Mouse (Mus musculus) gastrocnemius, adult 8-10 months (tissue): ENCODE measurements around the gene Nek5. TPM values are rescaled to one million over a fixed set of nuclear protein-coding genes. Genes with fewer than 3 reads are reported as not detected.
A peak's percentile ranks its signal among the peaks of the same experiment; 100 is the strongest.

Experiments
- DNase-seq, 2 experiments: peaks; one replicate each; pipeline ENCODE4 v3.0.0; 2022; ENCODE audit warnings: low spot score in 2 of 2
- total RNA-seq, 4 experiments: library from RNA; stranded (reverse); gene quantifications; 2 replicates each; pipeline ENCODE4 v1.2.4; 2022

Nek5 gene
- total RNA-seq, 4 experiments from 2014 or later, result 0.65 to 0.86 (median 0.70) TPM

DNA sequence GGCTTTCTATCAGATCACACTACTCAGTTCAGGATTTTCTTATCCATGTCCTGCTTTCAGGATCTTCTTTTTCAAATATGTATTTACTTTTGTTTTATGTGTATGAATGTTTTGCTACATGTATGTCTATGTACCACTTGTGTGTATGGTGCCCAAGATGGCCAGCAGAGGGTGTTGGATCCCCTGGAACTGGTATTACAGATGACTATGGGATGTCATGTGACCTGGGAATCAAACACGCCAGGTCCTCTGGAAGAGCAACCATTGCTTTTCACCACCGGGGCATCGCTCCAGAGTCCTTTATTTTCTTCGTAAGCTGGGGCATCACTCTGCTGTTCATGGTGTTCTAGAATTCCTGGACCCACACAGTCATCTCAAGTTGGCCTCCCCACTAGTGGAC is 35.6 kb downstream of the Nek5 start:
- no peak for DNase-seq

DNA sequence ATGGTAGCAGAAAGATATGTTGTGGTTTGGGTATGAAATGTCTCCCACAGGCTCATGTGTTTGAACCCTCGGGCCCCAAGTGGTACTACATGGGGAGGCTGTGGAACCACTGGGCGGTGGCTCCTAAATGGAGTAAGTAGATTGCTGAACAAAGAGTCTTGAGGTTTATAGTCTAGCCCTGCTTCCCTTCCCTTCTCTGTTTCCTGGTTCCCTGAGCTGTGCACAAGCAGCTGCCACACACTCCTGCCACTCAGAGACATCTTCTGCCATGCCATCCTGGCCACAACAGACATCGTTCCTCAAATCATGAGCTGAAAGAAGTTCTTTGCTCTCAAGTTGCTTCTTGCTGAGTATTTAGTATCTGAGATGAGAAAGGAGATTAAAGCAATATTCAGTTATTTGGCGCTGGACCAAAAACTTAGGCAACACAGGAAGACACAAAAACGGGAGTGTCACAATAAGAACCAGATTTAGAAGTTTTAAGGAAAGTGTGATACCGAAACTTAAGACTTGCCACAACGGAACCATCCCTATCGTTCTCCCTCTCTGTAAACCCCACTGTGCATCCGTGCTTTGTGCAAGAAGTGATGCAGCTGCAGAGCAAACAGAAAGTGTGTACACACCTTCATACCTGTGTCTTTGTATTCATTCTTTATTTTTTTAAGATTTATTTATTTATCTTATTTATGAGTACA is 45.4 kb downstream of the Nek5 start:
- no peak for DNase-seq

DNA sequence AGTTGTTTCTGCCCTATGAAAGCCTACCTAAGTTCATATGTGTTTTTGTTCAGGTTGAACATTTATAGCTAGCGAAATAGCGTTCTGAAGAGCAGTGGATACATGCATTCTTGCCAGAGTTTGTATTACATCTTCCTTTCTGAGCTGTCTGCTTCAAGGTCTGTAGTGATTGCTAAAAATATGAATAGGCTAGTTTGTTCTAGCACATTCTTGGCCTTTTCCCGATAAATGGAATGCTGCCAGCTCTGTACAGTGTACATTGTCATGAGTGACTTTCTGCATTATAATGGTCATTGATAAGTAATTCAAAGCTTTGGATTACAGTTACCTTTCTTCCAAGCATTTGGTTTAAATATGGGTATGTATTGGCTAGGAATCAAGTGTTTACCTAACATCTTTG is 63.7 kb downstream of the Nek5 start:
- no peak for DNase-seq

DNA sequence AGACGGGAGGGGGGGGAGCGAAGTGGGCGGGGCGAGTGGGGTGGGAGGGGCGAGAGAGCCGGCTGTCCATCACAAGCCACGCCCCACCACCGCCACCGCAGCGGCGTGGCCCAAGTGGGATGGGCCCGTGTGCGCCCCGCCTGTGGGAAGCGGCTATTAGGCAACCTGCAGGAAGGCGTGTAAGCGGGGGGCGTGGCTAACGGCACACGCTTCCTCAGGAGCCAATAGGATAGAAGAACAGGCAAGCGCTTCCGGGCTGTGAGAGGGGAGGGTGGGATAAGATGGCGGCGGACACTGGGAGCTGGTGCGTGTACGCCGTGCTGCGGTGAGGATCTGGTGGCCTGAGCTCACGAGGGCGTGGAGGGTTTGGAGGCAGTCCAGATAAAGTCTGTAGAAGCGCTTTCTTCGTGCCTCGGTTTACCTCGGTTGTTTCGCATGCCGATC is 64.4 kb downstream of the Nek5 start, which contains the start of gene Alg11:
Gene Alg11 (plus strand): TSS at position 276 of the 444 bp plus-strand sequence.
- peak; percentile 91 to 96 for DNase-seq

DNA sequence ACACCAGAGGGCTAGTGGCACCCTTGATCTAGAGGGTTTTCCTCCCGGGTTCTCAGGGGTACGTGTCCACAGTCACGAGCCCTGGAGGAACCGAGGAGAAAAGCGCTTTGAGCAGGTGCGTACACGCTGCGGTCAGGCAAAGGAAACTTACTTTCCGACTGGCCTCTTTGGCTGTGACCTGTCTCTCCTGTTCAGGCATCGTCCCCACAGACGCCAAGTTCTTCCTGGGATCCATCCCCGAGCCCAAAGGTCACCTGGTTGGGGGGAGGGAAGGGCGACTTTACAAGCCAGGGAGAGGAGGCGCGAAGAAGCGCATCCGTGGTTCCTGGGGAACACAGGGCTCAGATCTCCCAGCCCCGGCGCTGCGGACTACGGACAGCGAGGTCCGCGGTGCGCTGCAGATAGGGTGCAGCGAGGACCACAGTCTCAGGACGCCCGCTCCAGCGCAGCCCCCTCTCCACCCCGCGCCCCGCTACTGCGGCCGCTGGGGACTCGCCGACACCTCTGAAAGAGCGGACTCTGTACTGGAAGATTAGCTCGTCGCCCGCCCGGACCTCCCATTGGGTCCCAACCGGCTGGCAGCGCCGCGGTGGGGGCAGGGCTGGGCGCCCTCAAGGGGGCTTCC is 64.9 kb downstream of the Nek5 start, which contains the start of gene Atp7b:
Gene Atp7b (minus strand): TSS at position 485 of the 625 bp plus-strand sequence.
- peak in 1 of 2 experiments; percentile 6 for DNase-seq

DNA sequence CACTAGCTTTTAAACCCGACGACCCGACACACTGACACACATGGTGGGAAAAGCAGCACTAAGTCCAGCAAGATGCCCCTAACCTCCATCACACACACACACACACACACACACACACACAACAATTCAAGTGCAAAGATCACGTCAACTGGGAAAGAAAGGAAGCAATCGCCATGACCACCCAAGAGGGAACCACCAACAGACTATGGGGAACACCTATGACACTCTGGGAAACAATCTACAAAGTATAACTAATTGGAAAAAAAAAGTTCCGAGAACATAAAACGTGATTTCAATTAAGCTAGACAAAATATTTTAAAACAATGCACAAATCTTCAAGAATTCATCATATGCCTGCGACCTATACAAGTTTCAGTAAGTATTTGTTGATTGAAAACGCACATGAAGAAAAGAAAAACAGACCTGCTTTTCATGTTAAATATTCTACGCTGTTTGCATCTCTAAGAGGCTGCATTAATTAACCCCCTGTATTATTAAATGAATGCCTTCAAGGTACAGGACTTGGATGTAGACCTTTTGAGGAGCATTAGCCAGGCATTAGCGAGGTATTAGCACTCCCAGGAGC is 65.6 kb downstream of the Nek5 start:
- no peak for DNase-seq

DNA sequence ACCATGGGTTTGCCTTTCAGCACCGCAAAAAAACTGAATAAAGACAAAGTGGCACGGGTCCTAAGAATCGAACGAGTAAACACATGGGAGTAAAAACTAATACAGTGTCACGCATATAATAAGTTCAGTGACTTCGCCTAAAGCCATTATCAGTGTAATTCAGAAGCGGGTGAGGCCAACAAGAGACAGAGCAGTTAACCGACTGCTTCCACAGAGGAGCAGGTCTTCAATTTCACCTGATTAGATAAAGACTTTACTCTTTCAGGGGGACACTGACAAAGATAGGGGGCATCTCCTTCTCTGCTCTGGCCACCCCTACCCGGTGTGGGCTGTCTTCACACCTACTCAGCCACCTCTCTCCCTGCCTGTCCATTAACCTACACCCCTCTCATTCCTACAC is 66.5 kb downstream of the Nek5 start:
- no peak for DNase-seq

DNA sequence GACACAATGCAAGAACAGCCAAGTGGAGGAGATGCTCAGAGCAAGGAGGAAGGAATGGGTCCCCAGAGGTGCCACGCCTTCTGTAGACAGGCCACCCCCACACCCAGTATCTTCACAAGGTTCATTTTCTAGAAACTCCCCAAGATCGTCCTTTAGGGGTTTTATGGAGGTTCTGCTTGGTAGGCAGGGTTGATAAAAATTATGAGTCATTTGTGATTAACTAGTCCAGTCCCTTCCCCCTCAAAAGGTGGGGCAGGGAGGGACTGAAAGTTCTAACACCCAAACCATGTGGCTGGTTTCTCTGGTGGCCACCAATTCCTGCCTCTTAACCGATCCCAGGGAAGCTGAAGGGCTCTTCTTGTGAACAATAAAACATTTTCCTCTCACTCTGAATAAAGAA is 68.0 kb downstream of the Nek5 start:
- DNase-seq, result no peak

DNA sequence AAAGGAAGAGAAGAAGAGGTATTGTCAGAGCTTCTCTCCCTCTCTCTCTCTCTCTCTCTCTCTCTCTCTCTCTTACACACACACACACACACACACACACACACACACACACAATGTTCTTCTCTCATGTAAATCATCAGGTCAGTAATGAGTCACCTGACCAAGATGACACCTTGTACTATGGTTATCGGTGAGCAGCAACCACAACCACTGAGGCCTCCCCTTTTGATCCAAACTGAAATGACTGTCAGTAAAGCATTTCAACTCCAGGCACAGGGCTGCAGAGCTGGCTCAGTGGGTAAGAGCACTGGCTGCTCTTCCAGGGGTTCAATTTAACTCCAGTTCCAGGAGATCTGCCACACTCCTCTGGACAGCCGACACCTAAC is 69.4 kb downstream of the Nek5 start:
- no peak for DNase-seq

DNA sequence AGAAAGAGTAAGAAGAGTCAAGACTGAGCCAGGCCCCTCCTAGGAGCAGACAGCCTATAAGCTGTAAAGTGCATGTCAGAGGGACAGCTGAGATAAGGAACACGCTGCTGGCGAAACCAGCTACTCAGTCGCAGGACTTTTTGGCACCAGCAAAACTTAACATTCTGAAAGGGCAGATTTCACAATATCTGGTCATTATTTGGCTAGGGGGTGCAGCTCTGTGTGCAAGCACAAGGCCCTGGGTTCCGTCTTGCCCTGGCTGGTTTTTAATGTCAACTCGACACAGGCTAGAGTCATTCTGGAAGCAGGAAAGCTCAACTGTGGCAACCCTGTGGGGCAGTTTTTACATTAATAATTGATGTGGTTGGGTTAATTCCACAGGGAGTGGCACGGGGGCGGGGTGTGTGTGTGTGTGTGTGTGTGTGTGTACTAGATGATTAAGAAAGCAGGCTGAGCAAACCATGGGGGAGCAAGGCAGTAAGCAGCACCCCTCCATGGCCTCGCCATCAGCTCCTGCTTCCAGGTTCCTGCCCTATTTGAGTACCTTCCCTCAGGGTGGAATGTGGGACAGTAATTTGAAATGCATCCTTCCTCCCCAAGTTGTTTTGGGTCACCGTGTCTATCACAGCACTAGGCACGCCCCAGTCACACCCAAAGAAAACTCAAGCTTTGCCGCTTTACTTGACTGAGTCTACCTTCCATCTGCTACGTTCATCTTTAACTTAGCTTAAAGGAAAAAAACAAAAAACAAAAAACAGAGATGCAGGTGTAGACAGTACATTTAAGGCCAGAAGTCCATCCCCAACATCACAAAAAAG is 70.0 kb downstream of the Nek5 start:
- DNase-seq, result no peak

DNA sequence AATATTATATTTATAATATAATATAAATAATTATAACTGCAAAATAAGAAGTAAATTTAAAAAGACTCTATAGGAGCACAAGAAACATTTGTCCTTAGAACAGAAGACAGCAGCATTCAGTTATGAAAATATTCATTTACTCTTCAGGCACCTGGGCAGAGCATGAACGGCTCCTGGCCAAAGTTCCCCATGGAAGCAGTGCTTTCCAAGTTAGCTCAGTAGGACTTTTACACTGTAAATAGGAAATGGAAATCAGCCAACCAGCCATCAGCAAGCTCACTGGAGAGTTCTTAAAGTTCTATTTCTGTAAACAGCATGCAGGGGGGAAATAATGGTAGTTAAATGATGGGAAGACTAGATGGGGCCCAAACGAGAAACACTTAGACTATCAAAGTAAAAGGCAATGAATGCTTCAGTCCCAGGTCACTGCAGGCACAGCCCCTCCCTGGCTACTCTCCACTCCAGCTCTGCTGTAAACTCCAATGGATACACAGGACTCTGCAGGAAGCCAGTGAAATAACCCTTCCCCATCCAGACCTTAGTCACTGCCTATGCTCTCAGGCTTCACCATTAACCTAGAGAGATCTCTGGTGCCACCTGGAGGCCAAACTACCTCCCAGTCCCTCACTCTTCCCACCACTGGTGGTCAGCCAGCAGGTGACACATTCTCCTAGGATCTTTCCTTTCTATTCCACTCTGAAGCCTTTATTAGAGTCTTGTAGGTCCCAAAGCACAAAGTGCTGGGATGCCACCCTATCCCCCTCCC is 77.0 kb downstream of the Nek5 start:
- DNase-seq, result no peak

DNA sequence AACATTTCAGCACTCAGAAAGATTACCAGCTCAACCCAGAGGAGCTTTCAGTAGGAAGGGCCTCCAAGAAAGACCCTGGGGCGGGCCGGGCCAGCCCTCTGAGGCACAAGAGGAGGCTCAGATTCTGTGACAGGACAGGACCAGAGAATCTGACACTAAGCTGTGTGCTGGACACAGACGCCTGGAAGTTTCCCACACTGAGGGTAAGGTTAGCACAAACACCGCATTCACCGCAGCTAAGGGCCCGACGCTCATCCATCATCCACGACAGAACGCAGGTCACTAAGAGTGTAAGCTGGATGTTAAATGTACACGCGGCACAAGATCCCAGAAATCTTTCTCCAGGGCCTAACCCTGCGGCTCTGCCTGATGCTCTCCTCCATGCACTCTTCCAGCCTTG is 81.1 kb downstream of the Nek5 start:
- no peak for DNase-seq

DNA sequence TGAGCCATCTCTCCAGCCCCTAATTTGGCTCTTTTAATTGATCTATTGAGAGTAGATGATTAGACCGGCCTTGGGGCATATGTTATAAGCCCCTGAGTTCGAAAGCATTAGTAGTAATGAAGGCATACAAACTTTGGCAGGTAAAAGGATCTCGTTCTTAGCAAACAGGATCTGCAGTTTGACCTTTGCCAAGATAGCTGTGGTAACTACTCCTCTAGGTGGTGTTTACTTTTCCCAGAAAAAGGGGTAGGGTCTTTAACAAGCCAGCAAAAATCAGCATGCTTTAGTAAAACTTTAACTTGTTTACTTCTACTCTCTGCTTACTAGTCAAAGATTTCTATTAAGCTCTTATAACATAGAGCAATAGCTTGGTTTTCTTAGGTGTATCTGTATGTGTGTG is 82.3 kb downstream of the Nek5 start:
- no peak for DNase-seq

DNA sequence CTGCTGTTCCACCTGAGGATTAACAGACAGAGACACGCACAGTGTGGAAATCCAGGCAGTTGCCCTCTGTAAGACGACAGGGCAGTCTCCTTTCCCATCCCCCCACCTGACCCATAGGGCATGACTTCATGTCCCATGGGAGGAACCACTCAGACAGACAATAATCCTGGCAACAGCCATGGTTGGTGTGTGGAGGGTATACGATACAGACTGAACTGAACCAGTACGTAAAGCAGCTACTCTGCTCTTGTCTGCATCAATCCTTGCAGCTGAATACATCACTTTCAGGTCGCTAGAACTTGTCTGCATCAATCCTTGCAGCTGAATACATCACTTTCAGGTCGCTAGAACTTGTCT is 84.7 kb downstream of the Nek5 start:
- DNase-seq, result no peak

DNA sequence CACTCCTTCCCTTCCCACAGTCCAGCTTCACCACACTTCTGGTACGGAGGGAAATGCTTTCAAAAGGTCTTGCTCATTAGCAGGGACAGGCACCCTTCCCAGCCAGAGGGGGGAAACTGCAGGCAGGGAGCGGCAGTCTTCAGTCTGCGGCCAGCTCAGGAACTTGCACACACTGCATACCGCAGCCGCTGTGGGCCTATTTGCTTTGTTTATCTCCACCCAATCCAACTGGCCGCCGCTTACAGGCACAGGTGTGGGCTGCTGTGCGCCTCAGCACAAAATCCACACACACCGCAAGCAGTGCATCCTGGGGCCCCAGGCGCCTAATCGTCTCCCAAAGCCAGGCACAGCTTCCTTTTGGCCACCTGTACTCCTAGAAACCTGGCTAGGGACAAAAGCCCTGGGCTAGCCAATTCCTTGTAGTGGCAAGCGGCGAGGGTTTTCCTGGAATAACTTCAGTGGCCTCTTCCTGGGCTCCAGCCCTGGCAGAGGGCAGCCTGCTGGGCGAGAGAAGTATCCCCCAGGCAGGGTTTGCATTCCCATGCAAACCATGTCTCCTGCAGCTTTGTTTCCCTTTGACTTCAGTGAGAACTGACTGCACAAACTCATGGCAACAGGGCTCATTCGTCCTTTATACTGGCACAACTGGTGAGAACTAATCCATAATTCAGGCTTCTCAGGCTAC is 85.2 kb downstream of the Nek5 start:
- no peak for DNase-seq

DNA sequence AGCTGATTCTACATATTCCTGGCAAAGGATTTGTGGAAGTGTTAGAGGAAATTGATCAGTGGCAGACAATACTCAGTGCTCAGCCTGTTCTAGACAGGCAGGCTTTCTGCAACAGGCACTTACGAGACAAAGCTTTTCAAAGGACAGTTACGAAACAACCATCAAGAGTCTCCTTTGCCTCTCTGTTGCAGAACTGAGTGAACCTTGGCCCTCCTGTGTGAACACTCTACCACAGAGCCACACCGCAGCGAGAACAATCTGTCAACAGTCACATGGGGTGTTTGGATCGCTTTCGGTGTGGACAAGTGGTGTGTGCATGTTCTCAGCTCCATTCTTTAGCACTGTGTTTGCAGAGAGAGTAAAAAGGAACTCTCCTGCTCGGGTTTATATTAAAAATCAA is 87.8 kb downstream of the Nek5 start:
- no peak for DNase-seq

DNA sequence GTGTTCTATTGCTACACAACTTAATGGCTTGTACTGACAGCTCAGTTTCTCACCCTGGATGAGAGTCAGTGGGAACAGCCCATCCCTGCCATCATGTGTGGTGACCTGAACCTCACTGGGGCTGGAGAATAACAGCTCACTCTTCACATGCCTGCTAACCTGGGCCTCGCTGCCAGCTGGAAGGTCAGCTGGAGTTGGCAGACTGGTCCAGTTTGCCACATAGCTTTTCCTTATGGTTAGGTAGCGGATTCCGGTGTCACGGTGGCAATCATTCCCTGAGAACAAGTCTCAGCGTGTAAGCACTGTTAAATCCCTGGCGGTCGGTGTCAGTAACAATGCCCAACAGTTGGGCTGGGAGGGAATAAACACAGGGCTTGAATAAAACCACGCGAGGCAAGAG is 88.7 kb downstream of the Nek5 start:
- no peak for DNase-seq

DNA sequence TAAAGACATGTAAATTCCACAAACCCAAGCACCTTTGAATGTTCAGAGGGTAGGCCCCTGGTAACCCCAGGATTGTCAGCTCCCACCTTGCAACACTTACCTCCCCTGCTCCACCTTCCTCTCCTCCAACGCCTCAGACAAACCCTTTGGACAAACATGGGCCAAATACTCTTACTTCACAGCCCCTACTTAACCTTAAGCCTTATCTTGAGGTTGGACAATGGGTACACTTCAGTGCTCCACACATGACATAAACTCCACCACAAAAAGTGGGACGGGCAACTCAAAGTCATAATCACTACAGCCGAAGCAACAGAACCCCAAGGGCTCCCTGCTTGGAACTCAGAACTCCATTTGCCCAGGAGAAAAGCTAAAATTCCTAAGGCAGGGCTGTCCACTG is 93.9 kb downstream of the Nek5 start:
- DNase-seq, result no peak

DNA sequence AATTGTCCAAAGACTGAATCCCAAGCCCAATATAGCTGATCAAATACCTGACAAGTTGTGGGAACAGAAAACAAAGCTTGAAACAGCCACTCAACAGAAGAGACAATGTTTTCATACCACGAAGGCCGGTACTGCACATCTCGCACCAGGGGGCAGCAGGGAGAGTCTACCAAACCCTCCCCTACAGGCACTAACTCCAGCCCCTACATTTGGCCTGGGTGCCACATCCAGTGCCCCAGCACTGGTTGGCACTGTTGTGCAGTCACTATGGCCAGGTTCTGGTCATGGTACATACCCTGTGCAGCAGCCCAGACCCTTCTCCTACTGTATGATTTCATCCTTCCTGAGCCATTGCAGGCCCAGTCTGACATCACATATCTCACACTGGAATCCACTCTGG is 95.9 kb downstream of the Nek5 start:
- DNase-seq, result no peak

DNA sequence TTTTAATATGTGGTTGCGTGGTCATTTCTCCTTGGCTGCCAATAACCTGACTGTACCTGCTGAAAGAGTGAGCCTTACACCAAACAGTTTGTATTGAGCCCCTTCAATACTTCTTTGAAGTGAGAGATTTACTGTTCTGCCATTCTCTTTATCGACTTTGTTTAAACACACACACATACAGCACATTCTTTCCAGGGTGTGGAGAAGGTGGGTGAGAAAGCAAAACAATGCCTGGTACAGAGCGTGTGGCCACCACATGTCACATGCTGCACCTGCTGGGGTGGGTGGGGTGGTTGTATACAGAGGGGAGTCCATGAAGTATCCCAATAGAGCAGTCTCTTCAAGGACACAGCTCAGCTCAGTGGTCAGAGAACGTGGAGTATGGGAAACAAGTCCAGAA is 99.6 kb downstream of the Nek5 start:
- no peak for DNase-seq
